In the genomic region with DNA sequence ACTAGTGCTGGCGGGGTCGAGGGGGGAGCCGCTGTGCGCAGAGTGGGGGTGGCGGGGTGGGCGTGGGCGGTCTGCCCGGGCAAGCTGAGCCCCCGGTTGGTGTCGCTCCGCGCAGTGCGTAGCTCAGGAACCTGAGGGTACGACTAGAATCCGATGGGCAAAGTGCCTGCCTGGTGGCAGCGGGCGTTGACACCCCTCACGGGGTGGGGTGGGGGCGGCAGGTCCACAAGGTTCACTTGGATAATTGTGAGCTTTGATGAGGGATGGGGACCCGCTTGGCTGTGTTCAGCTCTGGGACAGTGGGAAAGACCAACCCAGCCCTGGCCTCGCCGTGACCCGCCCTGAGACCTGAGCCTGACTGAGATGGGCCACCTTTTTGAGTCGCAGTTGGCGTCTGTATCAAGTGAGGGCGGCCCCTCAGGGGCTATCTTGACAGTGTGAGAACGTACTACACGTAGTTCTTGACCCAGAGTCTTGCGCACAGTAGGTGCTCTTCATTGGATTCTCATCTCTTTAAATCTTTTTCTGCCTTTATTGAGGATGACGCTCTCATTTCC, we compare ENCODE assay signal across 8 mouse cellular contexts. TPM values are rescaled to one million over a fixed set of nuclear protein-coding genes. Genes with fewer than 3 reads are reported as not detected.
DNase-seq lines count a peak whose midpoint lies in the region; ATAC-seq and TF ChIP-seq lines count a peak whose summit lies in the region.

No protein-coding gene starts in this region.

- H3K27ac ChIP-seq in ES-E14 (ENCODE audit: insufficient read depth, low read depth, low read length, poor library complexity, severe bottlenecking): no peak overlapping the region
- H3K27ac ChIP-seq in embryonic facial prominence, embryonic 12.5 days: no peak overlapping the region
- peak overlapping the region; percentile 60; the same call in 1 of the 2 replicates for H3K27ac ChIP-seq in hindbrain, embryonic 14.5 days
- H3K27ac ChIP-seq in liver, embryonic 11.5 days (ENCODE audit: low read depth, low read length): no peak overlapping the region

- peak overlapping the region; percentile 69 for H3K9ac ChIP-seq in ES-E14 (ENCODE audit: insufficient read depth, low read depth, low read length, poor library complexity, severe bottlenecking)
- H3K9ac ChIP-seq in embryonic facial prominence, embryonic 12.5 days: peak overlapping the region; percentile 72
- H3K9ac ChIP-seq in hindbrain, embryonic 14.5 days: peak overlapping the region; percentile 71
- peak overlapping the region; percentile 56 for H3K9ac ChIP-seq in liver, embryonic 11.5 days (ENCODE audit: low read depth, low read length)

- peak overlapping the region; percentile 82 to 89 for H3K4me3 ChIP-seq in ES-E14 (ENCODE audit: insufficient read depth in 1 of 2, low read depth in 1 of 2, low read length in 2 of 2, poor library complexity in 1 of 2, severe bottlenecking in 1 of 2)
- H3K4me3 ChIP-seq in embryonic facial prominence, embryonic 12.5 days: peak overlapping the region; percentile 72
- H3K4me3 ChIP-seq in hindbrain, embryonic 14.5 days (replicated peaks; ENCODE audit: low read length): peak overlapping the region; percentile 79
- H3K4me3 ChIP-seq in liver, embryonic 11.5 days (ENCODE audit: low read depth, low read length): peak overlapping the region; percentile 62

- in situ Hi-C loops in ES-E14 (cut with MboI; ENCODE audit: low sequenced_read_pairs in 2 of 2, unreplicated experiment in 2 of 2): no loop called here

- DNase-seq in CD4-positive, CD25-positive, alpha-beta regulatory T cell, adult 2 months (ENCODE audit: low read depth, low spot score): peak; percentile 49
- no peak for DNase-seq in ES-E14 (ENCODE audit: low read depth, low spot score)
- DNase-seq in hindbrain, embryonic 14.5 days (ENCODE audit: low spot score): no peak
- DNase-seq in liver, embryonic 11.5 days (ENCODE audit: low spot score): peak; percentile 57
- peak; percentile 68 for DNase-seq in neural tube, embryonic 10.5 days (ENCODE audit: extremely low spot score, low spot score)
- no peak for DNase-seq in left cerebral cortex, postnatal 25 days (ENCODE audit: low spot score in 2 of 2)
- no peak for DNase-seq in layer of hippocampus, adult 18-20 months (ENCODE audit: low spot score in 2 of 2)

- no peaks in the 10 kb centered on the region for H3K9me3 ChIP-seq in ES-E14 (ENCODE audit: control insufficient read depth, insufficient read depth, low read depth, low read length)
- H3K9me3 ChIP-seq in embryonic facial prominence, embryonic 12.5 days: no peaks in the 10 kb centered on the region
- no peaks in the 10 kb centered on the region for H3K9me3 ChIP-seq in hindbrain, embryonic 14.5 days (ENCODE audit: control insufficient read depth, low read length)
- no peaks in the 10 kb centered on the region for H3K9me3 ChIP-seq in liver, embryonic 11.5 days (ENCODE audit: control insufficient read depth, low read length)

- H3K4me1 ChIP-seq in ES-E14 (ENCODE audit: control insufficient read depth in 2 of 2, insufficient read depth in 2 of 2, low read length in 2 of 2, poor library complexity in 1 of 2): no peaks in the 10 kb centered on the region; a peak in 1 of 4 replicates
- H3K4me1 ChIP-seq in embryonic facial prominence, embryonic 12.5 days: peaks cover 25% of the 10 kb centered on the region; the same call in 1 of the 2 replicates
- H3K4me1 ChIP-seq in hindbrain, embryonic 14.5 days (replicated peaks; ENCODE audit: control insufficient read depth, insufficient read depth, low read length): peaks cover 10% of the 10 kb centered on the region
- peaks cover 13% of the 10 kb centered on the region for H3K4me1 ChIP-seq in liver, embryonic 11.5 days (replicated peaks; ENCODE audit: control insufficient read depth, insufficient read depth, low read length)

- ATAC-seq in embryonic facial prominence, embryonic 12.5 days (ENCODE audit: insufficient number of reproducible peaks, insufficient read depth, low FRiP score, low TSS enrichment): peak; percentile 22
- ATAC-seq in hindbrain, embryonic 14.5 days (ENCODE audit: low FRiP score): peak; percentile 28
- peak; percentile 15; the same call in 1 of the 2 replicates for ATAC-seq in liver, embryonic 11.5 days (replicated peaks; ENCODE audit: low FRiP score)

- WGBS in embryonic facial prominence, embryonic 12.5 days: 2% methylated on average over 30 of the region's 30 CpGs
- WGBS in hindbrain, embryonic 14.5 days: 1% methylated on average over 30 of the region's 30 CpGs
- under 1% methylated on average over 30 of the region's 30 CpGs for WGBS in liver, embryonic 11.5 days

- intact Hi-C loops in left cerebral cortex, postnatal 25 days (cut with DNase I): loop anchor here (2.0 kb wide), 1 partner anchor 135 kb away; no protein-coding TSS in a partner anchor

- no peaks in the 10 kb centered on the region for H3K36me3 ChIP-seq in ES-E14 (ENCODE audit: control insufficient read depth, insufficient read depth, low read length, poor library complexity, severe bottlenecking)
- H3K36me3 ChIP-seq in embryonic facial prominence, embryonic 12.5 days: no peaks in the 10 kb centered on the region
- H3K36me3 ChIP-seq in hindbrain, embryonic 14.5 days (replicated peaks; ENCODE audit: control insufficient read depth, insufficient read depth): no peaks in the 10 kb centered on the region
- H3K36me3 ChIP-seq in liver, embryonic 11.5 days (ENCODE audit: control insufficient read depth, insufficient read depth, low read length): no peaks in the 10 kb centered on the region

- peak overlapping the region; percentile 92 for H3K4me2 ChIP-seq in embryonic facial prominence, embryonic 12.5 days (replicated peaks)
- H3K4me2 ChIP-seq in hindbrain, embryonic 14.5 days (replicated peaks): peak overlapping the region; percentile 96
- peak overlapping the region; percentile 94 for H3K4me2 ChIP-seq in liver, embryonic 11.5 days

- no peaks in the 10 kb centered on the region for H3K27me3 ChIP-seq in embryonic facial prominence, embryonic 12.5 days
- H3K27me3 ChIP-seq in hindbrain, embryonic 14.5 days (ENCODE audit: control insufficient read depth, insufficient read depth, low read length): no peaks in the 10 kb centered on the region
- no peaks in the 10 kb centered on the region for H3K27me3 ChIP-seq in liver, embryonic 11.5 days (replicated peaks; ENCODE audit: control insufficient read depth, insufficient read depth, low read length)

TF ChIP-seq in ES-E14, 5 proteins besides CTCF, POLR2A, EP300 and RAD21:
- no peak for TF ChIP-seq HCFC1 (IDR thresholded peaks at IDR 0.05; ENCODE audit: borderline replicate concordance, insufficient read depth, low read length)
- TF ChIP-seq CHD2 (IDR thresholded peaks at IDR 0.05; ENCODE audit: low read depth, low read length): no peak
- TF ChIP-seq ZC3H11A (IDR thresholded peaks at IDR 0.05; ENCODE audit: borderline replicate concordance, low read depth, low read length): no peak

RNA-seq across cellular contexts. Expression of a gene that starts 0.7 kb away (rescaled TPM):
- 20.7 and 23.5 TPM in 2 replicates for total RNA-seq in ES-E14 (2012; rRNA removed)
- 35.7 and 39.5 TPM in 2 replicates for polyA plus RNA-seq in embryonic facial prominence, embryonic 12.5 days (2016; fragmentation: Nextera tagmentation; extraction: Ambion mirVana)
- polyA plus RNA-seq in hindbrain, embryonic 14.5 days (2014; fragmentation: Nextera tagmentation; extraction: Ambion mirVana): 125 and 133 TPM in 2 replicates
- 30.2 and 31.8 TPM in 2 replicates for polyA plus RNA-seq in liver, embryonic 11.5 days (2014; fragmentation: Nextera tagmentation; extraction: Ambion mirVana)
- 10 to 100 TPM; 98.4 to 99.2 TPM for total RNA-seq in left cerebral cortex, postnatal 25 days (2021)
- total RNA-seq in layer of hippocampus, adult 18-20 months (2021): 10 to 100 TPM; 68.1 to 78.0 TPM

Comparison
In these comparisons a context has a peak if more than half of its experiments do, and no peak if none do; other contexts are left out.
1. DNase-seq: peak in CD4-positive, CD25-positive, alpha-beta regulatory T cell, adult 2 months (single experiment), liver, embryonic 11.5 days (single experiment) and neural tube, embryonic 10.5 days (single experiment); none in ES-E14 (single experiment), hindbrain, embryonic 14.5 days (single experiment), left cerebral cortex, postnatal 25 days (0 of 2) and layer of hippocampus, adult 18-20 months (0 of 2).
2. Peak in every context shown above with its lines, with median percentiles within 50 percentile points of each other: H3K4me3 ChIP-seq, H3K9ac ChIP-seq, ATAC-seq and H3K4me2 ChIP-seq.